Mouse (Mus musculus): ENCODE results near the gene Hck. TPM values are rescaled to one million over a fixed set of nuclear protein-coding genes. Genes with fewer than 3 reads are reported as not detected.
A peak's percentile ranks its signal among the peaks of the same experiment; 100 is the strongest.

The Hck gene
- polyA plus RNA-seq, 1 experiment from 2014 or later = 1.1 TPM

DNA sequence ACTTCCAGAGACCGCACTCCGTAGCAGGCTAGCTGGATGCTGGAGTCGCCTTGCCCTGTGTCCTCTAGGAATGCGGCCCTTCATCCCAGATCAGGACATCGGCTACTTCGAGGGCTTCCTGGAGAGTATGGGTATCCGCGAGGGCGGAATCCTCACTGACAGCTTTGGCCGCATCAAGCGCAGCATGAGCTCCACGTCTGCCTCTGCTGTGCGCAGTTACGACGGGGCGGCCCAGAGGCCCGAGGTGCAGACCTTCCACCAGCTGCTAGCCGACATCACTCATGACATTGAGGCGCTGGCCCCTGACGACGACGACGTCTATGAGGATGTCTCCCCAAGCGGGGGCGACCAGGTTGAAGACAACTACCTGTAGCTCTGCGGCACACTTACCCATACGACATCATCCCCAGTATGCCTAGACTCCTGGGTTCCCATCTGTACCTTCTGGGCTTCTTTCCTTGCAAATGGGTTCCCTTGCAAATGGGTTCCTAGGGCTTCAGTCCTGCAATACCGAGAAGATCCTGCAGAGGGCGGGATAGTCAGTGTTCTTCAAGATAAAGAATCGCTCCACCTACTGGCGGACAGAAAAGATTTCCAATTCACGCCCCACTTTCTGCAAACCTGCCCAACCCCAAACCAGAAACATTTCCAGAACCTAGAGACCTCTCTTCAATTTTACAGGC, 27.3 kb upstream of the Hck start:
- WGBS = 35% methylated on average over 32 of the region's 32 CpGs
- ATAC-seq = no peak
- Histone ChIP-seq H3K9me3 (replicated peaks) (no peaks in the 10 kb centered on the region), H3K27me3 (peaks cover 13% of the 10 kb centered on the region), H3K4me1 (no peaks in the 10 kb centered on the region), H3K4me3 (no peak overlapping the region), H3K27ac (no peak overlapping the region), H3K9ac (no peak overlapping the region), H3K4me2 (no peak overlapping the region), H3K36me3 (ENCODE audit: poor library complexity, severe bottlenecking) (no peaks in the 10 kb centered on the region)

DNA sequence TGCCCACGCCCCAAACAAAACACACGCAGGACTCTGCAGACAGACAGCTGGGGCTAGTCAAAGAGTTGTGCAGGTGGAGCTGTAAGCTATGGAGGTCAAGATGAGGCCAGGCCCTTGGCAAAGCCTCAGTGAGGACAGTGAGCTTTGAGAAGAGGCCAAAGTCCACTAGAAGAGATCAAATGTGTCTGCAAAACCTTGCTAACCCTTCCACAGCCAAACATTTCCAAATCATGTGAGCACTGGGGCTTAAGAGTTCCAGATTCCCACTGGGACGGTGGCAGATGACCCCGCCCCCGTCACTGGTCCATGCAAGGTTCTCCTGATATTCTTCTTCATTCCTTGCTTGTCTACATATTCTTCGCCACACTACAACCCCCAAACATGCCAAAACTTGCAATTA, 26.4 kb upstream of the Hck start:
- no peak for ATAC-seq

DNA sequence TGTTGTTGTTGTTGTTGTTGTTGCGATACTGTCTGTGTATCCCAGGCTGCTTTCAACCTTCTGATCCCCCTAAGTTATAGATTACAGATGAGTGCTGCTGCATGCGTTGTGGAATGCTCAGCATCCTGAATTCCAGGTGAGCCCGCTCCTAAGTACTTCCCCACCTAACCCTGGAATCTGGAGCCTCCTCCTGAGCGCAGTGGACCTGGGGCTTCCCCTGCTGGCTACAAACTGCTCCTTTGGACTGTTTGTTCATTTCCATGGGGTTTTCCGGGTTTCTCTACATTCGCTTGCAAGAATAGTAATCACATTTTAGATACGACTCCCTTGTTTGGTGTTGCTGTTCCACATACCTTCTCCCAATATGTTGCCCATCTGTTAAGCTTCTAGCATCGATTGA, 25.0 kb upstream of the Hck start:
- 92% methylated on average over 8 of the region's 8 CpGs for WGBS
- Histone ChIP-seq H3K4me3 (no peak overlapping the region), H3K4me1 (no peaks in the 10 kb centered on the region), H3K36me3 (ENCODE audit: poor library complexity, severe bottlenecking) (no peaks in the 10 kb centered on the region), H3K27me3 (peaks cover 4% of the 10 kb centered on the region; the same call in 1 of the 2 replicates), H3K27ac (no peak overlapping the region), H3K9ac (no peak overlapping the region), H3K9me3 (replicated peaks) (no peaks in the 10 kb centered on the region), H3K4me2 (no peak overlapping the region)
- ATAC-seq = no peak

More for the DNA sequence above, 26.4 kb upstream of the Hck start:
- Histone ChIP-seq H3K4me1 (no peaks in the 10 kb centered on the region), H3K36me3 (ENCODE audit: poor library complexity, severe bottlenecking) (no peaks in the 10 kb centered on the region), H3K27me3 (peaks cover 8% of the 10 kb centered on the region; the same call in 1 of the 2 replicates), H3K9me3 (replicated peaks) (no peaks in the 10 kb centered on the region), H3K4me3 (no peak overlapping the region), H3K4me2 (no peak overlapping the region), H3K9ac (no peak overlapping the region), H3K27ac (no peak overlapping the region)
- 83% methylated on average over 6 of the region's 6 CpGs for WGBS

DNA sequence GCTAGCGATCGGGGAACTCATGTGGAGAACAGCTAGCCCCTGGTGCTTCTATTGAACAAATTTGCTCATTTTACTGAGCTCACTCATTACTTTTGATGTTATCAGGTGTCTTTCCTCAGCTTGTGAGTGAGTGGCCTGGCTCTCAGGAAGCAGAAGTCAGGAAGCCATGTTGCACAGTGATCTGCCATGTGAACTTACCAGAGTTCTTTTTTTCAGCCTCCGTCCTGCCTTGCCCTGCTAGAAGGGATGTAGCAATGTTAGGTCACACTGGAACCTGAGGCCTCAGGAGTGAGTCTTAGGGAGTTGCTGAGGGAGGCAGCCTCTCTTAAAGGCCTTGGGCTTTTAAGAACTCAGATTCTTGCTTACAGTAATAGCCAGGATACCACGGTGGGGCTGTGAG, 24.4 kb upstream of the Hck start:
- Histone ChIP-seq H3K4me3 (no peak overlapping the region), H3K27me3 (peaks cover 4% of the 10 kb centered on the region; the same call in 1 of the 2 replicates), H3K9ac (no peak overlapping the region), H3K36me3 (ENCODE audit: poor library complexity, severe bottlenecking) (no peaks in the 10 kb centered on the region), H3K4me1 (no peaks in the 10 kb centered on the region), H3K9me3 (replicated peaks) (no peaks in the 10 kb centered on the region), H3K4me2 (no peak overlapping the region), H3K27ac (no peak overlapping the region)
- ATAC-seq = no peak
- 91% methylated on average over 4 of the region's 4 CpGs for WGBS

DNA sequence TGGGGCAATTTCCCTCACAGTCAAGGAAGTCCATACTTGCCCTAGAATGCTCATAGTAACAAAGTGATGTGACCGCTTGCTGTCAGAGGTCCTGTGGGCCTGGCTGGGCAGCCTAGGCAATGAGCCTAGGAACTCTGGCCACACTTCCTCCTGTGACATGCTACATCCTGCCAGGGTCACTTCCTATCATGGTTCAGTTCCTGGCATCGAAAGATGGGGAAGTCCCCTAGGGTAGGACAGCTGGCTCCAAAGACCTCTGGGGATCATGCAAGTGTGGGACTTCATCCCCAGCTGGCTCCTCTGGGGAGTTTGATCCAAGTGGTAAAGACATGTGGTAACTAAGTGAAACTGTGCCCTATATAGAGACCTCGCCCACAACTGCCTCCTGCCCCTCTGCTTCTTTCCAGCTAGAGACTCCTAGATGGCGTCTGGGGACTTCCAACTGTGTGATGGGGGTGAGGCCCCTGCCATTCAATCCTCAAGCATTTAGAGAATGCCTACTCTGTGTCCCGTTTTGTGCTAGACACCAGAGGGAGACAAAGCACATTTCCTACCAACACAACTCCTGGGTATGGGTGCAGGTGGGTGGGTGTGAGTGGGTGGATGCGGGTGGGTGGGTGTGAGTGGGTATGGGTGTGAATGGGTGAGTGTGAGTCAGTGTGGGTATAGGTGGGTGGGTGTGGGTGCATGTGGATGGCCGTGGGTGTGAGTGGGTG, 23.8 kb upstream of the Hck start:
- WGBS = 72% methylated on average over 7 of the region's 7 CpGs
- Histone ChIP-seq H3K4me1 (no peaks in the 10 kb centered on the region), H3K4me2 (no peak overlapping the region), H3K36me3 (ENCODE audit: poor library complexity, severe bottlenecking) (no peaks in the 10 kb centered on the region), H3K9ac (no peak overlapping the region), H3K4me3 (no peak overlapping the region), H3K27ac (no peak overlapping the region), H3K27me3 (peaks cover under 1% of the 10 kb centered on the region; the same call in 1 of the 2 replicates), H3K9me3 (replicated peaks) (no peaks in the 10 kb centered on the region)
- ATAC-seq = no peak

DNA sequence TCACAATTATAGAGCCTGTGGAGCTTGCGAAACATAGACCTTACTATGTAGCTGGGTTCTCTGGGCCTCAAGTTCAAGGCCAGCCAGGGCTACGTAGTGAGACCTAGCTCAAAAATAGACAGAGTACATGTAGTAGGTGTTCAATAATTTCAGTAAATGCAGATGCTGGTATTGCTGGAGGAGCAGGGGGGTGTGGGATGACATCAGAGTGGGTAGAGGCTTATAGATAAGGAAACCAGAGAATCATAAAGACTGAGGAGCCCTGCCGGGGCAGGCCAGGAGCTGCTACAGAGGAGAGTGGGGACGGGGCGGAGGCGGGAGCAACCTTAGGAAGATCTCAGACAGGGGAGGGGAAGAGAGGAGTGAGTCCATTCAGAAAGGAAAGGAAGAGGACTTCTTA, 22.7 kb upstream of the Hck start:
- Histone ChIP-seq H3K4me3 (no peak overlapping the region), H3K9ac (no peak overlapping the region), H3K27ac (no peak overlapping the region), H3K27me3 (no peaks in the 10 kb centered on the region; the same call in 1 of the 2 replicates), H3K4me2 (no peak overlapping the region), H3K36me3 (ENCODE audit: poor library complexity, severe bottlenecking) (no peaks in the 10 kb centered on the region), H3K9me3 (replicated peaks) (no peaks in the 10 kb centered on the region), H3K4me1 (no peaks in the 10 kb centered on the region)
- 91% methylated on average over 6 of the region's 6 CpGs for WGBS
- no peak for ATAC-seq

DNA sequence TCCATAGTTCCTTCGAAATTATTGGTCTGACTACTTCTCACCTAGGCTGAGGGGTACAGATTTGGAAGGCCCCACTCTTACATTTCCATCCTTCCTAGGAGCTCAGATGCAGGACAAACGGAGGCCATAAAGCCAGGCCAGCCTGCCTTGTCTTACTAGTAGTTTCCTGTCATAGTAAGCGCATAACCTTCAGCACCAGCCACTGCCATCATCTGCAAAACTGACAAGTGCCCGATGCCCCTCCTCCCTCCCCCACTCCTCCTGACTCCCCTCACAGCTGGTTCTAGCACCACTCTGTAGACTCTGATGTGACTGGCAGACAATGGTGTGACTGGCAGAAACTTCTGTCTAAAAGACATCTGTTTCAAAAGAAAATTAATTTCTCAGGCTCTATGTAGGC, 22.1 kb upstream of the Hck start:
- Histone ChIP-seq H3K27ac (no peak overlapping the region), H3K4me1 (no peaks in the 10 kb centered on the region), H3K9me3 (replicated peaks) (no peaks in the 10 kb centered on the region), H3K4me3 (no peak overlapping the region), H3K27me3 (no peaks in the 10 kb centered on the region), H3K4me2 (no peak overlapping the region), H3K9ac (no peak overlapping the region), H3K36me3 (ENCODE audit: poor library complexity, severe bottlenecking) (no peaks in the 10 kb centered on the region)
- 88% methylated on average over 4 of the region's 4 CpGs for WGBS
- no peak for ATAC-seq

DNA sequence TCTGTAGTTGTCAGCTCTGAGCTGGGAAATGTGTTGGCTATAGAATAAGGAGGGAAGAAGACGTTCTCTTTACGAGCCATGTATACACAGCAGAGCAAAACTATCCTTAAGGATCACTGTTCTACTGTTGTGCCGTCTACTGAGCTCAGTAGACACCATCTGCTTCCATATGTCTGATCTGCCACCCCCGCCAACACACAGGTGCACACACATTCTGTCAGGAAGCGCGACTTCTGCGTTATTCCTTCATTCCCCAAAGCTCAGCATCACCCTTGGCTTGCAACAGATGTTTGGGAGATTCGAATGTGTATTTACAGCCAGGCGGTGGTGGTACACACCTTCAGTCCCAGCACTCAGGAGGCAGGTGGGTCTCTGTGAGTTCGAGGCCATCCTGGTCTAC, 21.2 kb upstream of the Hck start:
- no peak overlapping the region for H3K27ac ChIP-seq
- H3K9me3 ChIP-seq (replicated peaks) = no peaks in the 10 kb centered on the region
- no peak overlapping the region for H3K9ac ChIP-seq
- no peak overlapping the region for H3K4me2 ChIP-seq
- H3K36me3 ChIP-seq (ENCODE audit: poor library complexity, severe bottlenecking) = no peaks in the 10 kb centered on the region
- H3K4me3 ChIP-seq = no peak overlapping the region
- no peaks in the 10 kb centered on the region for H3K27me3 ChIP-seq
- ATAC-seq = 0 out of 2 replicates have a peak, but pooled peaks have one; percentile 3
- no peaks in the 10 kb centered on the region for H3K4me1 ChIP-seq
- WGBS = 90% methylated on average over 10 of the region's 10 CpGs

DNA sequence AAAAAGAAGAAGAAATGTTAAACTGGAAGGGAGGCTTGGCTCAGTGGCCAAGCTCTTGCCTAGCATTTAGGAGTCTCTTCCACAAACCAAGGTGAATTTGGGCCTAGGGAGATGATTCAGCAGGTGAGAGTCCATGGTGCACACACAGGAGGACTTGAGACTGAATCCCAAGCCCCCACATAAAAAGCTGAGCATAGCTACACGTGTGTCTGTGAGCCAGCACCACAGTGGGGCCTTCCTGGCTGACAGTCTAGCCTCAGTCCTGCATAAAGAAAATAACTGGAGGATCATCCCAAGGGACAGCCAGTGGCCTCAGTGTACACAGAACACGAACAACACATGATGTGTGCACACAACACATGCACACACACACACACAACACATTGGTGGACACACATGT, 19.0 kb upstream of the Hck start:
- no peaks in the 10 kb centered on the region for H3K27me3 ChIP-seq
- H3K9ac ChIP-seq = no peak overlapping the region
- 57% methylated on average over 2 of the region's 2 CpGs for WGBS
- H3K36me3 ChIP-seq (ENCODE audit: poor library complexity, severe bottlenecking) = no peaks in the 10 kb centered on the region
- H3K27ac ChIP-seq = no peak overlapping the region
- no peak overlapping the region for H3K4me2 ChIP-seq
- no peak overlapping the region for H3K4me3 ChIP-seq
- H3K4me1 ChIP-seq = no peaks in the 10 kb centered on the region
- no peak for ATAC-seq
- no peaks in the 10 kb centered on the region for H3K9me3 ChIP-seq (replicated peaks)

DNA sequence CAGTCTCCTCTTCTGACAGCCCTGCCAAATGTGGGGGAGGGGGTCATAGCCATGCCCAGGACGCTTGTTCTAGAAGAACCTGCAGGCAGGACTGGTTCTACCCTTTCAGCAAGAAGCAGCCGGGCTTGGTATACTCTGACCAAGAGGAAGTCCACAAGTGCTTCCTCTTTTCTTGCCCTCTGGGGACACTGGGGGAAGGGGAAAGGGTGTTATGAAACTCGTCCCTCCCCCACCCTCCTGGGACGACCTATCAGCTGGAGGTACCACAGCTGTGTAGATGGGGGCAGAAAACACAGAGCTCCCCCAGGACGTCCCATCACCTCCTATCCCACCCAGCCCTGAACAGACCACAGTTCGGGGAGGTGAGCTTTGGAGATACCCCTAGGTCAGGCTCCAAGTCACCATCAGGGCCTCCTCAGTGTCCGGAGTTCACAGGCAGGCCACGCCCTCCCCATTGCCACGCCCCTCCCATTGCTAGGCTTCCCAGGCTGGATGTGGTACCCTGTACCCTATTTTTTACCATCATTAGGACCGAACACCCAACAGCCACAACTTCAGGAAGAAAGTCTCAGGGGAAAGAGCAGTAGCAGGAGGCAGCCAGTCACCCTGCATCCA, 17.6 kb upstream of the Hck start:
- no peak overlapping the region for H3K27ac ChIP-seq
- H3K27me3 ChIP-seq = no peaks in the 10 kb centered on the region
- no peak for ATAC-seq
- H3K9me3 ChIP-seq (replicated peaks) = no peaks in the 10 kb centered on the region
- no peaks in the 10 kb centered on the region for H3K36me3 ChIP-seq (ENCODE audit: poor library complexity, severe bottlenecking)
- H3K4me2 ChIP-seq = no peak overlapping the region
- H3K4me1 ChIP-seq = no peaks in the 10 kb centered on the region
- H3K4me3 ChIP-seq = no peak overlapping the region
- 51% methylated on average over 10 of the region's 10 CpGs for WGBS
- H3K9ac ChIP-seq = no peak overlapping the region

DNA sequence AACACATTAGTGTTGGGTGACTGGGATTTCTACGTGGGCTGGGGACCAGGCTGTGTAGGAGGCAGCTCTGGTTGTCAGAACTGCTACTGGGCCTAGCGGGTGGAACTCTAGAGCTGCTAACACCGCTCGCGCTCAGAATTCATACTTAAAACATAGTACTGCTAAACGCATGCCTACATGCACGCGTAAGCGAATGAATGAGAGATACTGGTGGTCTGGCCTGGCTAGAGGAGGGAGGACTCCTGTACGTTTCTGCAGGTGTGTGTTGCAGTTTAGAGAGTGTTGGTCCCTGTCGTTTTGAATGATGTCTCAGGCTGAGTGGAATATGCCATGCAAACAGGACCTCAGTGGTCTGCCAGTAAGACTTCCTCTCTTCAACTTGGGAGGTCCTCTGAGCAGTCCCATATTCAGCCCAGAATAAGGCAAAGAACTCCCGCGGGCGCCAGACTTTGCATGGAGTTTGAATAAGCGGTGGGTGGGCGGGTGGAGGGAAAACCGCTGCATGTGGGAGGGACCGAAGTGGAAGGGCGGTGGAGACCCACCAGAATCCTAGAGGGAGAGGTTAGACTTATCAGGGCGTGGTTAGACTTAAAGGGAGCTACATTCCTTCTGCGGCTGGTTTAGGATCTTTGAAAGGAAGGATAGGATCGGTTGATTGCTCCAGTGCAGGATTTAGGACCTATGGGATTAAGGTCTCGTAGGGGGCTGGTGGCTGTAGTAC, 1.1 kb upstream of the Hck start:
- no peaks in the 10 kb centered on the region for H3K36me3 ChIP-seq (ENCODE audit: poor library complexity, severe bottlenecking)
- no peak for ATAC-seq
- H3K9me3 ChIP-seq (replicated peaks) = no peaks in the 10 kb centered on the region
- H3K9ac ChIP-seq = no peak overlapping the region
- H3K27me3 ChIP-seq = peaks cover 69% of the 10 kb centered on the region
- no peak overlapping the region for H3K27ac ChIP-seq
- peaks cover 16% of the 10 kb centered on the region for H3K4me1 ChIP-seq
- peak overlapping the region; percentile 71 for H3K4me2 ChIP-seq
- 30% methylated on average over 23 of the region's 23 CpGs for WGBS
- H3K4me3 ChIP-seq = no peak overlapping the region

DNA sequence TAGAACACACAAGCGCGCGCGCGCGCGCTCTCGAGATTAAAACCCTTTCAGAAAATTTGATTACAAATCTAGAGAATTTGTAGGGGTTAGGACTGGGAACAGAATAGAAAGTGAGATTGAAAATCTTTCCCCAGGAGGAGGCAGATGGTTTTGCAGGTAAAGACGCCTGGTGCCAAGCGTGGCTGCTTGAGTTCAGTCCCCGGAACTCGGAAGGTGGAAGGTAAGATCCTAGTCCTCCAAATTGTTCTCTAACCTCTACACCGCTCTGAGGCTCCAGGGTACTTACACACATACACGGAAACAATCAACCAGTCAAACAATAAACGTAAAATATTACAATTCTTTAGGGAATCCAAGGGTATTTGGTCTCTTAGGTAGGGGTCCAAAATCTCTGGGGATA, 466 bp upstream of the Hck start:
- Histone ChIP-seq H3K9ac (no peak overlapping the region), H3K36me3 (ENCODE audit: poor library complexity, severe bottlenecking) (no peaks in the 10 kb centered on the region), H3K4me3 (peak overlapping the region; percentile 42; the same call in 1 of the 2 replicates), H3K4me2 (peak overlapping the region; percentile 71), H3K27ac (no peak overlapping the region), H3K4me1 (peaks cover 16% of the 10 kb centered on the region), H3K9me3 (replicated peaks) (no peaks in the 10 kb centered on the region), H3K27me3 (peaks cover 74% of the 10 kb centered on the region)
- WGBS = 1% methylated on average over 15 of the region's 15 CpGs
- no peak for ATAC-seq

Data from forebrain, embryonic 13.5 days (tissue).